Mouse (Mus musculus) mouse embryonic stem cell (cell line): ENCODE measurements at regions not wholly inside any gene's neighbourhood (a gene's known extent, or its start where the extent isn't known, plus 50 kb on each side); places are given as distances from the start of the nearest gene placed in this dataset.
"Not testable (repeated sequence)": the region's sequence is repeated elsewhere in the genome, so short reads cannot be mapped to it uniquely, and the experiment has no call there.

Experiments
- in situ Hi-C, 2 experiments: fragments of 300-500 bp; cut with MboI; formaldehyde crosslinking; loops; 1 replicate in 1 of 2; 3 replicates in 1 of 2; pipeline ENCODE4 v1.14.3; 2019 to 2020; ENCODE audit warnings: low sequenced_read_pairs in 2 of 2, low pct_unique_long_range_greater_than_20kb in 1 of 2, mixed read lengths in 1 of 2; ENCODE audit not compliant: unreplicated experiment in 1 of 2

DNA sequence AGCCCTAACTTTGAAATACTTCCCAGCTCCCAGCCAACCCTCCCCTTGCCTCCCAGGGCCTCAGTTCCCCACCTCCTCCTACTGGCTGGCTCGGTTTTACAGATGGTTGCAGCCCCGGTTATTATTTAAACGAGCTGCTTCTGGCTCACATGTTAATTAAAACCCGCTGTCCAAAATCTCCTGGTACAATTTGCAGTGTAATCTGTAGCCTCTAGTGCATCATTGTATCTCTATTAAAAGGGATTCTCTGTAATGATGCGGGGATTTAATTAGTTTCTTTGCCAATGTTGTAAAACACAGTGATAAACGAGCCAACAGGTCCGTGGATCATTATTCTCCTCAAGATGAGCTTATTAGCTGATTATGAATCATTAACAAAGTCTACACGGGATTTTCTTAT lies 208.5 kb downstream of the 3100002H09Rik start:
- in situ Hi-C loops, result no loop called here

DNA sequence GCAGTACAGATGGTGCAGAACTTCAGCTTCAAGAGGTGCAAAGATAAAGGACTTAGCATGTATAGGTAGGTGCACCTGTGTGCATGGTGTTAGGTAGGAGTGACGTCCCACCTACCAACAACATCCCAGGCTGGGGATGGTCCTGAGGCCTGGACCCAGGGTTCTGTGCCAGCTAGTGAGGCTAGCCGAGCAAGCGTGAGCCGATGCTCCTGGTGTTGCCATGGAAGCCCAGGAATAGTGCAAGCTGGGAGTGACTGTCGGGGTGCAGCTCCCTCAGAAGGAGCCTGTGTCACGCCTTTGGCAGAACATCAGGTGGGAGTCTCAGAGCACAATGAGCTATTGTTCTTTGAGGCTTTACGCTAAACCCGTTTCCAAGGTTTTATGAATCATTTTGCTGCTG lies 209.9 kb downstream of the 3100002H09Rik start:
- in situ Hi-C loops, result no loop called here

DNA sequence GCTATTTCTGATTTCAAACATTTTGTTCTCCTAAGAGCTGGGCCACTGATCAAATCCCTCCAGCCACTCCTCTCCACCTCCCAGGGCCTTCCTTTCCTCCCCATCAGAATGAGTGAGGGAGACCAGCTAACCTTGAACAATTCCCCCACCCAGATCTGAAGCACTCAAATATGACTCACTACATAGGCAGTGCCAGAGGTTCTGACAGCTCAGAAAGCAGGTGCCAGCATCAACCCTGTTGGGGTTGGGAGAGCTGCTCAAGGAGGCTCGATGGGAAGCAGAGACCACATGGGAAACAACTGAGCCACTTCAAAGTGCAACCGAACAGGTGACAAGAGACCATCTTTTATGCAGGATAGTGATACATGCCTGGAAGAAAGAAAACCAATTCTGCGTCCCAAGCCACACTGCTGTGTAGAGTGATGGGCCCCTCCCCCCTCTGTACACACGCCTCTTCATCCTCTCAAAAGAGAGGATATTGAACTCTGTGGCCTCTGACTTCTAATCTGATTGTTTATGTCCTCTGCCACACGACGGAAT lies 210.4 kb downstream of the 3100002H09Rik start:
- in situ Hi-C loops, result no loop called here

DNA sequence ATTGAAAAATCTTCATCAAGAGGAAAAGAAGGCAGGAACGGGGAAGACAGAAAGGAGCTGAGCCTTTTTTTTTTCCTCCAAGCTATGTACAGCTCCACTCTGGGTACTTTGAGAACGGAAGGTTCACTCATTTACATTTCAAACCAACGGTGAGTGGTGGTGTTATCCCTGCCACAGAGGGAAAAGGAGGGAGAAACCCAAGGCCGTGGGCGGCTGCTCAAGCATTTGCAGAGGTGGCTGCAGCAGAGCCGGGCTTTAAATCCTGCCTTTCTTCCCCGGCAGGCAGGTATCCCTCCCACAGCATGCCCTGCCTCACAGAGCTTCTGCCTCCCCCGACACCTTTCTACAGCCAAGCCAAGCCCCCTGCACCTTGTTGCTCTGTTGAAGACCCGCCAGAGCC lies 212.2 kb downstream of the 3100002H09Rik start:
- in situ Hi-C loops, result no loop called here

DNA sequence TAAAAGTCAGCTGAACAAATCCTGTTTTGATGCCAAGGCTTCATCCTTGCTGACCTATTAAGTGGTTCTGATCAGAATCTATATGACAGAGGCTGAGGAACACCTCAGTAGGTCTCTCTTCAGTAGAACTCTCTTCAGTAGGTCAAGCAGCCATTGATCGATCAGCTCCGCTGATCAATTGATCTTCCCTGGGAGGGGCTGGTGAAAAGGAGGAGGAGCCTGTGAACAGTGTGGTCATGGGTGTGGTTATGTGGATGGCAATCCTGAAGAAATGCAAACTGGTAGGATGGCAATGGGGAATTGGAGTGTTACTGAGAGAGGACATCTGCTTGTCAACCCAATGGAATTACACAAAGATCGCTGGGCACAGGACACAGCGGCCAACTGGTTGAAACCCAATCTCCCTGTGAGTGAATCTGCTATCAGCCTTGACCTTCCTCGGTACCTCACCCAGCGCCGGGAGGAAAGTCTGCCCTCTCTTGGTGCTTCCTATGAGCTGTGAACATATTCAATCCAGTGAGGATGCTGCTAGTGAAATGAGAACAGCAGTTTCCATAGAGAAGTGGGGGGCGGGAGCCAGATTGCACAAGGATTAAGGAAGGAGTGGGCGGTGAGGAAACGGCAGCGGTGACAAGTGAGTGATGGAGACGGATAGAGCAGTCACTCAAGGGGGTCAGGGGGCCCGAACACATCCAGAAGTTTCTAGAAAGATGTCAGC lies 213.9 kb downstream of the 3100002H09Rik start:
- in situ Hi-C loops, result no loop called here

DNA sequence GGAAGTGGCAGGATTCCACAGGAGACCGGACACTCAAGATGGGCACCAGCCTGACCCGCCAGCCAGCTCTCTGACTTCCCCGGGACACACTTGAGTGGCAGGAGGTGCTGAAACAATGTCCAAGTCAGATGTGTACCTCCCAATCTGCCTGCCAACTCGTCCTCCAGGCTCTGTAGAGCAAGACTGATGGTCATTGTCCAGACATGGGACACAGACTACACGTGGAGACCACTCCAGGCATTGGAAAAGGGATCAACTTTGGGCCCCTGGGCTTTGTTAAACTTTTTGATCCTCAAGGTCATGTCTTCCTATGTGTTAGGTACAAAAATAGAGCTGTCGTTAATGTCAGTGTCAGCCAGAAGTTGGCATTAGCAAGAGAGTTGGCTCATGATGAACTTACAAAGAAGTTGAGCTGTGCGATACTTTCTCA lies 214.6 kb downstream of the 3100002H09Rik start:
- in situ Hi-C loops, result no loop called here

DNA sequence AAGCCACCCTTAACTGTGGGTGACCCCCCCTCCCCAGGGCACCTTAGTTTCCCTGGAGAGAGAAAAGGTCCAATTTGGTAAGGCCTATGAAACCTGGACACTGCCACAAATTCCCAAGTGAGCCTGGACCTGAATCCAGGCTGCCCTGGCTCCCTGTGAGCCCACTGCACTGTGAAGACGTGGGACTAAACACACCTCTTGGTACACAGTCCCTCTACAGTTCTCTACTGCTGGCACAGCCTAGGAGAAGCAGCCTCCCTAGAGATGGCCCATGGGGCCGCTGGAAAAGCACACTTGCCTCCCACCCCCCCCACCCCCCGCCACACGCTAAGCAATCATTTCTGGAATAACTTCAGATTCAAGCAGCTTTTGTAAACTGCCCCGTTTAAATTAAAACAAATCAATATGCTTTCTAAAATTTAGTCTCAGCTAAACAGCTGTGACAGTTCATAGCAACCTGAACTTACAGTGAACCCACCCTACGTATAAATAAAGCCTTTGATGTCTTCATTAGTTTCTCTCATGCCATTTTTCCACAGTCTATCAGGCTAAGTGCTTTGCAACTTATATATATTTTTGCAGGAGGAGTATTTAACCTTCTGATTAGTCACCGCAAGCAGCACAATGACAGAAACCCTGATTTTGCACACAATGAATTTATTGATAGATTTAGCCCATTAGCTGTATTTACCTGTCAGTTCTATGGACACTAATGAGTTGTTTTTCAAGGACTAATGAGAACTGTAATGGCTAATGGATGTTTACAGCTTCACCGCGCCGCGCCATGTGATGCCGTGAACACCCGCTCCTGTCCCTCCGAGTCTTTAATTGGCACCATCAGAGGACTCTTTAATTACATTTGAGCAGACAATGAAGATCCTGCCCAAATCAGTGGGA lies 215.3 kb downstream of the 3100002H09Rik start:
- in situ Hi-C loops, result no loop called here

DNA sequence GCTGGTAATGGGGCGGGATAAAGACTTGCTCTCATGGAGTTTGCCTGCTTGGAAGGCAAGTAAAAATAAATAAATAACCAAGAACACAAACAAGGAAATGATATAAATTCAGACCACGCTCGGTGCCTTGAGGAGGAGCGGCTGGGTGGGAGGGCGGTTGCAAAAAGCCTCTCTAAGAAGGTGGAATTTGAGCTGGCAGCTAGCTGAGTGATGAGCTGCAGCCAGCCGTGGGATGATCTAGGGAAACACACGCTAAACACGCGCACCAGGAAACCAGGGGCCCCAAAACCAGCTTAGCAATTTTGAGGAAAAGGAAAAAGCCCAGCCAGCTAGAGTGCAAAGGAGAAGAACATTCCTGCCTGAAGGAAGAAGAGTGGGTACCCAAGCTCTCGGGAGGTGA lies 217.0 kb downstream of the 3100002H09Rik start:
- in situ Hi-C loops, result no loop called here

DNA sequence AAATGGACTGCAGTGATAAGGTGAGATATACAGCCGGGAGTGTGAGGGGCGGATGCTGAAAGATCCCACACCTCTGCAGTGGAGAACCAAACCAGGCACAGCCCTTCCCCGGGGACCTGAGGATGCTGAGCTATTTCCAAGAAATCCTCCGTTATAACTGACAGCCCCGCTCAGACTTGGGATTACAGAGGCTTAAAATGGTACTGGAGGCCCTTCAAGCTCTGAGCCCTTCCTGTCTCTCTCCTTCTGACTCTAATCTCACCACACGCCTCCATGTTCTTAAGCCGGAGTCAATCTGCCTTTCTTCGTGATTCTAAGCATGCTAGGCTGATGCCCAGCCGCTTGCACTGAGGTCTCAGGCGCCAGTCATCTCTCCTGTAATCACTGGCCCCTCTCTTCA lies 221.5 kb downstream of the 3100002H09Rik start:
- in situ Hi-C loops, result no loop called here

DNA sequence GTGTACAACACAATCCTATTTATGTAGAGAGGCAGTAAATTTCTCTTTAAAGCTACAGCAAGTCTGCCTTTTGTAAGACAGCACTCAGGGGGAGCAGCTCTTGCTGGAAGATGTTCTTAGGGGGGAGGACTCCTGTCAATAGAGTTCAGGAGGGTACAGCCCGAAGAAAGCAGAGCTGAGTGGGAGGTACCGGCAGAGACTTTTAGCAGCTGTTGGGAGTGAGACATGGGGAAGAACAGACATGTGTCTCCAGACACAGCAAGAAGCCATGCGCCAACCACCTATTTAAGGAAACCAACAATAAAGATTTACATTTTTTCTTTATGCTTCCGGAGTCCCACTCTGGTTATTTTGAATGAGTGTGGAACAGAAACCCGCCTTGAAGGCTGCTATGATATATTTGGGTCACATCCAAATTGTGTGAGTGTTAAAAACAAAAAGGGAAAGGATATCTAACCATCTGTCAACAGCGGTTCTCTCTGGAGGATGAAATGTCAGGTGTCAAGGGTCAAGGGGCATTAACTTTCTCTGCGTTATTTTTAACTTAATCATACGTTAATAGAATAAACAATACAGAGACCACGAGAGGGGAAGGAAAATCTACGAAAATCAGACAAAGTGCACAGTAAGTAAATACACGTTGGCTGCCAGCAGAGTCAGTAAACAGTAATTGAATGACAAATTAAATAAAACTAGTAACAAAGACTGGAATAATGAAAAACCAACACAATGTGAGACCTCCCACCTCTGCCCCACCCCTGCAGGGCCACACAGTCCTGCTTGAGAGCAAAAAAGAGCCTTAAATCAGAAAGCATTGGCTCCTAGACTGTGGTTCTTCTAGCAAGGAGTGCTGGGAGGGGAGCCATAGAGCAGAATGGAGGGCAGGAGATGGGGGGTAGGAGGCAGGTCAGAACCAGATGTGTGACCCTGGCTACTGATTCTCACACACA lies 225.2 kb downstream of the 3100002H09Rik start:
- in situ Hi-C loops, result no loop called here

DNA sequence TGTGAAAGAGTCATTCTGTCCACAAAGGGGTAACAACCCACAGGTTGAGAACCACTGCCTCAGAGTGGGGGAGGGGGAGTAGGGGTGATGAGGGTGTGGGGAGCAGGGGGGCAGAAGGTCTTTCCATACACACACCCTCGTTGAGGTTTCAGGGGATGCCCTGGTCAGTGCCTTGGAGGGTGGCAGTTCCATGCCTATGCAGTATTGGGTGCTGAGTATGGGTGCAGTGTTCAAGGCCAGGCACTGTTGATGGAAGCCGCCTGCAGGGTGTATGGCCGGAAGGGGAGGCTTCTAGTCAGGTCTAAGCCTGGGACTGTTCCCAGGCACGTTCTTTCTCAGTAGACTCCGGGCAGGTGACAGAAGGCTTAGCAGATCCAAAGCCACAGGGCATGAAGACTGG lies 234.1 kb downstream of the 3100002H09Rik start:
- in situ Hi-C loops, result no loop called here

DNA sequence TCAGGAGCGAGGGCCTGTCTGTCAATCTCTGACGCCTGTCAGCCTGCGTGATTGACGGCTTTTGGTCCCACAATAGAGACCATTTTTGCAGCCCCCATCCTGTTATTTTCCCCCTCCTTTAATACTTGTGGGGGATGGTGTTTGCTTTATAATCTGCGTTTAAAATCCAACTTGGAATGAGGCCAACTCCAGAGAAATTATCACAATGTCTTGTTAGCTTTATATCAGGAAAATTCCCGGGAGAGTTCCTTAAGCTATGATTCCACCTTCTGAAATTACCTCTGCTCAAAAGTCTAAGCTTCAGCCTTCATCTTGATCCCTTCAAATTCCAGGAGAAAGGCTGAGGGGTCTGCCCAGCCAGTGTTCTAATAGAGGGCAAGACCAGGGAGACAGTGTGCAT lies 235.0 kb downstream of the 3100002H09Rik start:
- in situ Hi-C loops, result no loop called here

DNA sequence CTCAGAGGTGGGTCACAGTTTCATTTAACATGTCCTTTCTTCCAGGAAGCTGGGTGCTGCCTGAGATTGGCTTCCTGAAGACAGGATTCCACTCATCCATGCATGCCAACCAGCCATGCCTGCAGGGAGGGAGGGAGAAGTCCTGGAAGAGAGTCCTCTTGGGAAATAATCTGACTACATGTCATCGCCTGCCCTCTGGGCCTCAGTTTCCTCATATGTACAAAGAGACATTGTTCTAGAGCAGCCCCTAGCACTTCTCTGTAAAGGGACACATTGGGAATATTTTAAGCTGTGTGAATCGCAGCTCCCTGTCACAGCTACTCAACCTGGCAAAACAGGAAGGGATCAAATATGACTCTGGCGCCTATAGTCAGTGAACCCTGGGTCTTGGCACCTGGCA lies 241.8 kb downstream of the 3100002H09Rik start:
- in situ Hi-C loops, result no loop called here

DNA sequence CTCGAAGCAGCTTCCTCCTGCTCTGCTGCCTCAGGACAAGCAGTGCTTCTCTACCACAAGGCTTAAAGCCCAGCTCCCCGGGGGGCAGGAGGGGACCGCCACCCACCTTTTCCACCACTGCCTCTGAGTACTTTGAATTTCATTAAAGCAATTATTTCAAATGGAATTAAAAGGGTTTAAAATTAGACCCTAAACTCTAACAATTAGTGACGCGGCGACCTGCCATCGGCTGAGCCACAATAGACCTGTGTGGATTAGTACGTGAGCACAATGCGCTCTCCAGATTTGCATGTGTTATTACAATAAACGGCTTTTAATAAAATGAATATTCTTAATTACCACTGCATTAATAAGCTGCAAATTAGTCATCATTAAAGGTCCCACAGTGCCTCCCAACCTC lies 242.5 kb downstream of the 3100002H09Rik start:
- in situ Hi-C loops, result no loop called here

DNA sequence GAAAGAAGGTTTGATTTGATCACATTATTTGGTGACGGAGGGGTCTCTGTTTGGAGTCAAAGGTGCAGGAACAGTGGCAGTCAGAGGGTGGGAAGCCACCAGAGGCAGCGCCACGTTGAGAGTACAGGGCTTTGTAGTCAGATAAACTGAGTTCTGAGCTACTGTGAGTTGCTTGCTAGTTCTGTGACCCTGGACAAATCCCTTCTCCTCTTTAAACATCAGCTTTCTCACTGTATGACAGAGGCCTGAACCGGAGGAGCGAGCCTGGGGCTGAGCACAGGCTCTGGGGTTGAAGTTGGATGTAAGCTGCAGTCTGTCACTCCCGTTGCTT lies 250.1 kb downstream of the 3100002H09Rik start:
- in situ Hi-C loops, result no loop called here

DNA sequence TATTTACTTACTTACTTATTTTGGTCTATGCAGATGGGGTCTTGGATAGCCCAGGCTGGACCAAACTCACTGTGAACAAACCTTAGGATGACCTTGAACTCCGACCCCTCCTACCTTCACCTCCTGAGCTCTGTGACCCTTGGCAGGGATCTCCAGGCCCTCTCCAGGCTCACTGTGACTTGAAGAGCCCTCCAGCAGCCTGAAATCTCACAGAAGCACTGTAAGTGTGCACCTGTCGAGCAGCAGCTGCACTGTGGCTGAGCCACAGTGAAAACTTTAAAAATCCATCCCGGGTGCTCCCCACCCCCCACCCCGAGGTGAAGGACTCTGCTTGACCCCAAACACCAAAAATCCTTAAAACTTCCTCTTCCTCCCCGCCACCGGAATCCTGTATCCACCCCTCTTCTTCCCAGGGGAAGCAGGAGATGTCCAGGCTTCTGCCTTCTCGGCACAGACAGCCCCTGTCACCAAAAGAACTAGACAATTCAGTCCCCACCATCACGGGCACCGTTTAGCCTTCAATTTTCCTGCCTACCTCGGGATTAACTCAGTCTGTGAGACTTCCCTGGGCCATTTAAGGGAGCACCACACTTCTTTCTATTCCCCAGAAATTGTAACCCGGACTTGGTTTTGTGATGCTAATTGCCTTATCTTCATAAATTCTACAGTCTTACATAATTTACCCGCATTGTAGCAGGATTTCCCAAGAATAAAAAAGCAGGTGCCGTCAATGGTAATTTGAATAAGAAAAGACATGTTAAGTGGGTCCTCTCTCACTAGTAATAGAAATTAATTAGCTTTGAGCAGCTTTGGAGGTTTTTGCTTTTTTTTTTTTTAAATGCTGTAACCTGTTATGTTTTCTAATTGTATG lies 250.7 kb downstream of the 3100002H09Rik start:
- in situ Hi-C loops, result no loop called here

DNA sequence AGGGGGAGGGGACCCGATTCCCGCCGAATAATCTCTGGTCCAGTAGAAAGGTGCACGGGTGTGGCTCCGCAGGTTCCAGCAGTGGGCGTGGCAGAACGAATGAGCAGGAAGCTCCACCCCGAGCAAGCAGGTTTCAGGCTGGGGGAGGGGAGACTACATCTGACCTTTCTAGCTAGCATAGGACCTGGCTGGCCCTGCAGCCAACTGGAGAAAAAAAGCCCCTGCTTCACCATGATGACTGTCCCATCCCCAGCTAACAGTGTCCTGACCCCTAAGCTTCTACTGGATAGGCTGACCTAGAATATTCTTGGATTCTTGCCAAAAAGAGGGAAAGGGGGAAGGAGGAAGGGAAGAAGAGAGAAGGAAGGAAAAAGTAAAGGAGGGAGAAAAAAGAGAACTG lies 252.1 kb downstream of the 3100002H09Rik start:
- in situ Hi-C loops, result not testable (repeated sequence)

DNA sequence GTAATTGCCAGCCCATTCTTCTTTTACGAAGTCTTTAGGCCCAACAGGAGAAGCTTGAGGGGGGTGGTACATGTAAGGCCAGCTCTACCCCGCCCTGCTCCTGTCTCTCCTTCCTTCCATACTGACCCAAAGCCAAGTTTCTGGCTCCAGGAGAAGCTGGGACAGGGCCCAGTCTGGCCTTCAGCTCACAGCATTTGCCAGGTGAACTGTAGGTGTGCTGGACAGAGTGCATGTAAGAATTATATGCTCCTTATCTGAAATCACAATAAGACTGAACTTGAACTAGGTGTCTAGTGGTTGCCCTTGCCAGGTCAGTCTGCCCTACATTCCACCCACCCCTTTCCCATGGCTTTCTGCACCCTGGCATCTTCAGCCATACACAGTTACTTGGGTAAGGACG lies 260.2 kb downstream of the 3100002H09Rik start:
- in situ Hi-C loops, result no loop called here
